In genomic region chr2:53100093-53100492, GRCm38 (mm10) we compare ENCODE assay signal across 16 mouse cellular contexts.
DNase-seq lines count a peak whose midpoint lies in the region; ATAC-seq lines count a peak whose summit lies in the region.
"Had no signal": no experiment of that assay in that cellular context is flagged by ENCODE, and none has a peak within 500 bp of the region (broad histone marks: within the 10 kb centered on the region; RNA-seq: fewer than 3 reads in every experiment).

No protein-coding gene starts in this region.

- H3K4me1 ChIP-seq in hindbrain, embryonic 14.5 days (replicated peaks; ENCODE audit: control insufficient read depth, insufficient read depth, low read length): no peaks in the 10 kb centered on the region
- H3K4me1 ChIP-seq in hindbrain, embryonic 12.5 days: no peaks in the 10 kb centered on the region
- H3K4me1 ChIP-seq: neural tube, embryonic 12.5 days had no signal

- no peak for DNase-seq in hindbrain, embryonic 14.5 days (ENCODE audit: low spot score)
- DNase-seq in kidney, postnatal 4 days: peak; percentile 31 to 46
- no peak for DNase-seq in kidney, adult 11 months
- DNase-seq in right cerebral cortex, postnatal 4 days: peak; percentile 16
- no peak for DNase-seq in right cerebral cortex, postnatal 10 days (ENCODE audit: low spot score in 2 of 2)
- no peak for DNase-seq in adipocyte (ENCODE audit: low spot score)
- DNase-seq: adrenal gland, adult 2 months; cerebellum, adult 8-10 months; heart, postnatal 10 days; kidney, adult 18-20 months; lung, adult 18-20 months; right cerebral cortex, postnatal 14 days had no signal

- H3K9ac ChIP-seq in hindbrain, embryonic 14.5 days: no peak overlapping the region
- no peak overlapping the region for H3K9ac ChIP-seq in hindbrain, embryonic 12.5 days
- H3K9ac ChIP-seq: neural tube, embryonic 12.5 days had no signal

- H3K4me2 ChIP-seq in hindbrain, embryonic 14.5 days (replicated peaks): no peak overlapping the region
- H3K4me2 ChIP-seq in hindbrain, embryonic 12.5 days (replicated peaks): no peak overlapping the region
- H3K4me2 ChIP-seq: heart, embryonic 11.5 days; liver, embryonic 11.5 days; neural tube, embryonic 12.5 days had no signal

- no peaks in the 10 kb centered on the region for H3K9me3 ChIP-seq in hindbrain, embryonic 14.5 days (ENCODE audit: control insufficient read depth, low read length)
- no peaks in the 10 kb centered on the region for H3K9me3 ChIP-seq in hindbrain, embryonic 12.5 days (replicated peaks)
- H3K9me3 ChIP-seq: neural tube, embryonic 12.5 days had no signal

- peak; percentile 57; the same call in 1 of the 2 replicates for ATAC-seq in hindbrain, embryonic 14.5 days (ENCODE audit: low FRiP score)
- ATAC-seq in hindbrain, embryonic 12.5 days (ENCODE audit: low FRiP score): no peak

- no peaks in the 10 kb centered on the region for H3K27me3 ChIP-seq in hindbrain, embryonic 14.5 days (ENCODE audit: control insufficient read depth, insufficient read depth, low read length)
- no peaks in the 10 kb centered on the region for H3K27me3 ChIP-seq in hindbrain, embryonic 12.5 days
- H3K27me3 ChIP-seq: neural tube, embryonic 12.5 days had no signal

- WGBS in hindbrain, embryonic 14.5 days: 41% methylated on average over 2 of the region's 2 CpGs
- 54% methylated on average over 2 of the region's 2 CpGs for WGBS in hindbrain, embryonic 12.5 days

- H3K4me3 ChIP-seq in hindbrain, embryonic 14.5 days (replicated peaks; ENCODE audit: low read length): no peak overlapping the region
- H3K4me3 ChIP-seq in hindbrain, embryonic 12.5 days: no peak overlapping the region
- H3K4me3 ChIP-seq: neural tube, embryonic 12.5 days had no signal

- peaks cover 56% of the 10 kb centered on the region for H3K36me3 ChIP-seq in hindbrain, embryonic 14.5 days (replicated peaks; ENCODE audit: control insufficient read depth, insufficient read depth)
- H3K36me3 ChIP-seq in hindbrain, embryonic 12.5 days: peaks cover 21% of the 10 kb centered on the region

- no peak overlapping the region for H3K27ac ChIP-seq in hindbrain, embryonic 14.5 days
- H3K27ac ChIP-seq in hindbrain, embryonic 12.5 days: no peak overlapping the region
- H3K27ac ChIP-seq: neural tube, embryonic 12.5 days had no signal

Comparison
In these comparisons a context has a peak if more than half of its experiments do, and no peak if none do; other contexts are left out.
1. DNase-seq: peak in kidney, postnatal 4 days (2 of 2) and right cerebral cortex, postnatal 4 days (single experiment); none in hindbrain, embryonic 14.5 days (single experiment), kidney, adult 11 months (single experiment), right cerebral cortex, postnatal 10 days (0 of 2) and adipocyte (single experiment).